Mouse (Mus musculus) ES-Bruce4 (cell line): ENCODE measurements around the gene Tomm20l.

ENCODE experiments used
- CTCF ChIP-seq: IDR thresholded peaks from one replicate; pipeline ENCODE4 v1.8.1; 2011; ENCODE audit warnings: low read depth, low read length
- EP300 ChIP-seq: IDR thresholded peaks from 2 replicates; pipeline ENCODE4 v1.6.1; 2011; ENCODE audit warnings: low read depth, low read length; ENCODE audit not compliant: insufficient read depth
- POLR2A ChIP-seq: IDR thresholded peaks from one replicate; pipeline ENCODE4 v1.8.1; 2011; ENCODE audit warnings: low read length; ENCODE audit not compliant: insufficient read depth

GRCm38 (mm10) chr12:71148801-71149200, 37.6 kb downstream of the Tomm20l start:
- no peak for TF ChIP-seq CTCF
- TF ChIP-seq POLR2A: no peak
- TF ChIP-seq EP300: no peak
